Mouse (Mus musculus) intestine, postnatal 0 days (tissue): ENCODE data around the gene Ivd. TPM values are rescaled to one million over a fixed set of nuclear protein-coding genes. Genes with fewer than 3 reads are reported as not detected.

ENCODE experiments used
- ATAC-seq: fragments of 200-750 bp; cut with Nextera tagmentation; 2 replicates; pipeline ENCODE4 v1.8.0; 2017; ENCODE audit warnings: mild to moderate bottlenecking, moderate TSS enrichment, moderate library complexity
- H3K27ac ChIP-seq: fragments of 300-500 bp; sonication (generic); 2 replicates; pipeline ENCODE4 v1.5.1; 2014; ENCODE audit warnings: mild to moderate bottlenecking, low read depth, low read length, moderate library complexity
- H3K27me3 ChIP-seq: fragments of 300-500 bp; sonication (generic); replicated peaks from 2 replicates; pipeline ENCODE4 v1.6.1; 2014; ENCODE audit warnings: low read length, mixed read lengths; ENCODE audit not compliant: control insufficient read depth, insufficient read depth
- H3K36me3 ChIP-seq: fragments of 300-500 bp; sonication (generic); 2 replicates; pipeline ENCODE4 v1.6.1; 2014; ENCODE audit warnings: mild to moderate bottlenecking, moderate library complexity; ENCODE audit not compliant: control insufficient read depth, insufficient read depth
- H3K4me1 ChIP-seq: fragments of 300-500 bp; sonication (generic); replicated peaks from 2 replicates; pipeline ENCODE4 v1.6.1; 2014; ENCODE audit warnings: antibody characterized with exemption, low read length, mixed read lengths; ENCODE audit not compliant: control insufficient read depth, insufficient read depth
- H3K4me2 ChIP-seq: fragments of 300-500 bp; sonication (generic); replicated peaks from 2 replicates; pipeline ENCODE4 v1.6.1; 2014; ENCODE audit warnings: low read depth, mild to moderate bottlenecking, moderate library complexity
- H3K4me3 ChIP-seq: fragments of 300-500 bp; sonication (generic); 2 replicates; pipeline ENCODE4 v1.5.1; 2014; ENCODE audit warnings: low read depth, low read length
- H3K9ac ChIP-seq: fragments of 300-500 bp; sonication (generic); 2 replicates; pipeline ENCODE4 v1.6.1; 2014; ENCODE audit warnings: mild to moderate bottlenecking, low read depth, low read length
- H3K9me3 ChIP-seq: fragments of 300-500 bp; sonication (generic); 2 replicates; pipeline ENCODE4 v1.6.1; 2016; ENCODE audit warnings: mixed run types; ENCODE audit not compliant: control insufficient read depth
- CTCF ChIP-seq: sonication (generic); IDR thresholded peaks from 2 replicates; pipeline ENCODE4 v1.5.1; 2016; ENCODE audit warnings: low read depth, mild to moderate bottlenecking, control low read depth, antibody characterized with exemption, moderate library complexity
- WGBS: fragments of 180-500 bp; shearing (Covaris S2); extraction: QIAGEN DNeasy Blood & Tissue Kit; methylation state at CpG from one replicate; pipeline ENCODE4 v1.1.7; 2014; 5-methylcytosine and 5-hydroxymethylcytosine counted together
- polyA plus RNA-seq: library from polyadenylated mRNA; unstranded; fragments of >200 nt; fragmentation: Nextera tagmentation; extraction: Ambion mirVana; gene quantifications from 2 replicates; pipeline ENCODE4 v1.2.1, GENCODE M21; 2015

The Ivd gene
- polyA plus RNA-seq, 1 experiment from 2014 or later = 14.2 TPM

GRCm38 (mm10) chr2:118887845-118888548, 26.2 kb downstream of the Ivd start:
- Histone ChIP-seq H3K4me3 (no peak overlapping the region), H3K27me3 (peaks cover 5% of the 10 kb centered on the region; the same call in 1 of the 2 replicates), H3K4me1 (no peaks in the 10 kb centered on the region), H3K36me3 (no peaks in the 10 kb centered on the region), H3K27ac (no peak overlapping the region), H3K4me2 (peak overlapping the region; percentile 21; the same call in 1 of the 2 replicates), H3K9ac (no peak overlapping the region), H3K9me3 (no peaks in the 10 kb centered on the region)
- 21% methylated on average over 14 of the region's 14 CpGs for WGBS
- no peak for ATAC-seq
- no peak for TF ChIP-seq CTCF

GRCm38 (mm10) chr2:118891173-118891572, 29.4 kb downstream of the Ivd start:
- Histone ChIP-seq H3K4me1 (peaks cover under 1% of the 10 kb centered on the region; the same call in 1 of the 2 replicates), H3K9ac (no peak overlapping the region), H3K27me3 (peaks cover 20% of the 10 kb centered on the region), H3K36me3 (no peaks in the 10 kb centered on the region), H3K9me3 (no peaks in the 10 kb centered on the region), H3K4me2 (no peak overlapping the region), H3K27ac (no peak overlapping the region), H3K4me3 (no peak overlapping the region)
- no peak for ATAC-seq
- 87% methylated on average over 4 of the region's 4 CpGs for WGBS
- TF ChIP-seq CTCF = no peak

GRCm38 (mm10) chr2:118895990-118896913, 34.5 kb downstream of the Ivd start:
- ATAC-seq = peak; percentile 6; the same call in 1 of the 2 replicates
- H3K4me2 ChIP-seq = peak overlapping the region; percentile 86
- H3K27ac ChIP-seq = no peak overlapping the region; the same call in 1 of the 2 replicates
- H3K36me3 ChIP-seq = no peaks in the 10 kb centered on the region
- TF ChIP-seq CTCF = no peak
- H3K9me3 ChIP-seq = no peaks in the 10 kb centered on the region
- peaks cover 61% of the 10 kb centered on the region for H3K27me3 ChIP-seq
- peaks cover 9% of the 10 kb centered on the region; the same call in 1 of the 2 replicates for H3K4me1 ChIP-seq
- WGBS = 4% methylated on average over 36 of the region's 38 CpGs
- peak overlapping the region; percentile 49 for H3K4me3 ChIP-seq
- peak overlapping the region; percentile 7; the same call in 1 of the 2 replicates for H3K9ac ChIP-seq

DNA sequence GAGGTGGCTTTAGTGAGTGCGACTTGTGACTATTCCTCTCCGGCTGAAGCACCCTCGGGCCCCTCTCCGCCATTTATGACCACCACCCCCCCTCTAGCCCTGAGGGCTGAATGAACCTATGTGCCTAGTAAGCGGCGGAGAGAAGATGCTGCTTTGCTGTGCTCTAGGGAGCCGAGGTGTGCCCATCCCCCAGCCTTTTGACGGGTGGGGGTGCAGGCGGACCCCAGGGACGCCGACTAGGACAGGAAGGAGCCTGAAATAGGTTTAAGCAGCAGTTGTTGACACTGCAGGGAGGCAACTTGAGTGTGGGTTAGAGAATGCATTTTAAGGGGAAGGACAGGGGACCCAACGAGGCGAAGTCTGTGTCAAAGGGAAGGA, 35.1 kb downstream of the Ivd start:
- 1% methylated on average over 13 of the region's 13 CpGs for WGBS
- ATAC-seq = no peak

GRCm38 (mm10) chr2:118897392-118897791, 35.6 kb downstream of the Ivd start:
- no peak overlapping the region for H3K9ac ChIP-seq
- H3K36me3 ChIP-seq = no peaks in the 10 kb centered on the region
- no peaks in the 10 kb centered on the region for H3K9me3 ChIP-seq
- no peak for ATAC-seq
- peaks cover 61% of the 10 kb centered on the region for H3K27me3 ChIP-seq
- H3K27ac ChIP-seq = no peak overlapping the region
- peak overlapping the region; percentile 86 for H3K4me2 ChIP-seq
- peak overlapping the region; percentile 49; the same call in 1 of the 2 replicates for H3K4me3 ChIP-seq
- no peak for TF ChIP-seq CTCF
- H3K4me1 ChIP-seq = peaks cover 9% of the 10 kb centered on the region; the same call in 1 of the 2 replicates
- WGBS = 11% methylated on average over 7 of the region's 7 CpGs

More for the DNA sequence above, 35.1 kb downstream of the Ivd start:
- no peaks in the 10 kb centered on the region for H3K36me3 ChIP-seq
- peak overlapping the region; percentile 86 for H3K4me2 ChIP-seq
- H3K9me3 ChIP-seq = no peaks in the 10 kb centered on the region
- TF ChIP-seq CTCF = no peak
- peak overlapping the region; percentile 7; the same call in 1 of the 2 replicates for H3K9ac ChIP-seq
- H3K27me3 ChIP-seq = peaks cover 61% of the 10 kb centered on the region
- peak overlapping the region; percentile 49 for H3K4me3 ChIP-seq
- no peak overlapping the region for H3K27ac ChIP-seq
- H3K4me1 ChIP-seq = peaks cover 9% of the 10 kb centered on the region; the same call in 1 of the 2 replicates

DNA sequence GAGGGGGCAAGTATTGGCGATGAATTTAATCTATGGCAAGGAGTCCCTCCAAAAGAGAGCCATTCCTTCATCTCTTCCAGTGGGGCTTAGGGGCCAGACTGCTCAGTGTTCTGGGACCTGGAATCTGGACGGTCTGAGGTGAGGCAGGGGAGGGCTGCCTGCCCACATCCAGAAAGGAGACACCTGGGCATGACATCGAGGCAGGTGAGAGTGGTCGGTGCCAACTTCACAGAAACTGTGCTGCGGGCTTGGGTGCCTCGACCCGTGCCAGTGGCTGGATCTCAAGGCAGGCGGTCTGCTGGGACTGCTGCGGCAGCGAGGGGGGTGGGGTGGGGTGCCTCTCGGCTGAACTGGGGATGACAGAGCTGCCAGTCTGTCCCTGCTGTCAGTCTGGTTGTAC, 36.1 kb downstream of the Ivd start:
- no peaks in the 10 kb centered on the region for H3K36me3 ChIP-seq
- no peak for ATAC-seq
- H3K4me1 ChIP-seq = peaks cover 10% of the 10 kb centered on the region; the same call in 1 of the 2 replicates
- H3K4me2 ChIP-seq = no peak overlapping the region
- no peaks in the 10 kb centered on the region for H3K9me3 ChIP-seq
- no peak overlapping the region for H3K27ac ChIP-seq
- TF ChIP-seq CTCF = no peak
- H3K27me3 ChIP-seq = peaks cover 61% of the 10 kb centered on the region
- WGBS = 10% methylated on average over 11 of the region's 11 CpGs
- no peak overlapping the region for H3K9ac ChIP-seq
- no peak overlapping the region for H3K4me3 ChIP-seq
